Mouse (Mus musculus): ENCODE results near the gene Cryaa.

GRCm38 (mm10) chr17:31714125-31714524 lies 36.5 kb downstream of the Cryaa start:
- TF ChIP-seq CTCF (conservative IDR thresholded peaks at IDR 0.05; ENCODE audit: low read length) (no peak), NANOG (IDR thresholded peaks at IDR 0.05; ENCODE audit: borderline replicate concordance, low read length) (no peak)

Data from E14TG2a.4 (cell line).